Mouse (Mus musculus): ENCODE measurements around the gene Gm5724.
A peak's percentile ranks its signal among the peaks of the same experiment; 100 is the strongest.

Gene Gm5724

DNA sequence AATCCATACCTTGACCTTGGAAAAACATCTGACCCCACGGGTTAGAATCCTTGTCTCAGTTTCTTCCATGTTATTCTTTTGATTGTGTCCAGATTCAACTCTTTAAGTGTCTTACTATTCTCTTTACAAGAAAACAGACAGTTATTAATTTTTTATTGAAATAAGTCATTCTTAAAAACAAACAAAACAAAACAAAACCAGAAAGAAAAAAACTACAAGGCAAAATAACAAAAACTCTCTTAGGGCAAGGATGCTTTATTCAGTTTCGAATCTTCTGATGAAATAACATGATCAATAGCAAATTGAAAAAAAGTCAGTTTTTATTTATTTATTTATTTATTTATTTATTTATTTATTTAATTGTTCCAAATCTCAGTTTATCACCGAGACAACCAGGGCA lies at the start of gene Gm5724:
Gm5724 (minus strand) TSS at position 101 of the 400 bp plus-strand sequence.
- no peak for DNase-seq

DNA sequence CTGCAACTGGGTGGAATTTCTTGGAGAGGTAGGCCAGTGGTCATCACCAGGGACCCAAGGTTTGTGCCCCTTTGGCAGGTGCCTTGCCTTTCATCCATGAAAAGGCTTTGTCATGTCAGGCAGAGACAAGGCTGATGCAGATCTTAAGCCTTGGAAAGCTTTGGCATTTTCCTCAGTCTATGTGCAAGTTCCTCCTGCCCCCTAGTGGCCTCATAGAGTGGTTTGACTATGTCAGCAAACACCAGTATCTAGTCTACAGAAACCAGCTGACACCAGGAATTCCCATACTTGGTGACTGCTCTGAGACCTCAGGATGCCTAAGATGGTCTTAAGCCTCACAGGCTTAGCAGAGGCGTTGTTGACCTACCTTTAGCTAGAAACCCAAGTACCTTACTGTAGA lies 24.2 kb upstream of the Gm5724 start:
- DNase-seq = peak; percentile 74

DNA sequence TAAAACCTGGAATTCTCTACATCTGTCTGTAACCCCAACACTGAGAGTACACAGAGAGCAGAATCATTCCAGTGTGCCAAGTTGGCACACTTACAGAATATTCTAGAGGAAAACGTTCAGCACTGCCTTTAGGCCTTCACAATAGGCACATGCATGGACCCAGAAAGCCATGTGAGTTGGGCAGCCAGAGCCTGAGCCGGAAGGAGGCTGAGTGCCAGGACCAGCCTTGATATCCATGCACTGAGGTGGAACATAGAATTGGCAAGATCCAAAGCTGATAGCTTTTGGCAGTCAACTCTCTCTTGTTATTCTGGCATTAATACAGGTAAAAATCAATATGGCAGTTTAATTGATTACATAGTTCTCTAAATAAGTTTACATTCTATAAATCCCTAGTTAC lies 866 bp upstream of the Gm5724 start:
- DNase-seq = no peak

DNA sequence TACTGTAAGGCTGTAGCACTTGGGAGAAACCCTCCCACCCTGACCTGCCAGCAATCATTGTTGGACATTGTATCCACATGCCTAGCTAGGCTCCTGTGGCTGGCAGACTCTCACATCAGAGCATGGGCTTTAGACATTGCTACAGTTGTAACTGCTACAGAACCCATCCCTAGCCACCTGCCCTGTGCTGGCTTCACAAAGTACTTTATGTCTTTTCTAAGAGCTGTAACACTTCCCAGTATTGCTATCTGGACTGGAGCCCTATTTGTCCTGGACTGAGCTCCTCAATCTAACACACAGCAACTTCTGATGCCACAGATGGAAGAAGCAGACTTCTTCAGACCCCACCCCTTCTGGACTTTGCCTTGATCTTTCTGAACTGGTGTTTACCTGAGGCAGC lies 82.4 kb downstream of the Gm5724 start:
- no peak for DNase-seq

DNA sequence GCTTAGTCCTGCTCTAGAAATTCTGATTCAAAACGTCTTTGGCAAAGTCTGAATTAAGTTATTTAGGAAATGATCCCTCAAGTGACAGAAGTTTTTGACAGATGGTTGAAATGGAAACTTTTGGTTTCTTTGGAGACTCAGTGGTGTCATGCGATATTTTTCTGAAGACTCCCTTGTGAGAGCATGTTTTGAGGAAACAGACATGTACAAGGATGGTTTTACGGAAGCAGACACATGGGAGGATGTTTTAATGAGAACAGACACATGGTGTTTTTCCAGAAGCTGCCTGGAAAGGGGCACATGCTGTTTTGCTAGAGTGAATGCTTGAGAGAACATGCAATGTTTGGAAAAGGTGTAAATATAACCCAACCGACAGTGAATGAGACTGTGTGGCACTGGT lies 86.6 kb downstream of the Gm5724 start:
- no peak for DNase-seq

Data from retina, postnatal 1 day (tissue).